9 mouse cellular contexts compared by ENCODE assay signal in the genomic region with DNA sequence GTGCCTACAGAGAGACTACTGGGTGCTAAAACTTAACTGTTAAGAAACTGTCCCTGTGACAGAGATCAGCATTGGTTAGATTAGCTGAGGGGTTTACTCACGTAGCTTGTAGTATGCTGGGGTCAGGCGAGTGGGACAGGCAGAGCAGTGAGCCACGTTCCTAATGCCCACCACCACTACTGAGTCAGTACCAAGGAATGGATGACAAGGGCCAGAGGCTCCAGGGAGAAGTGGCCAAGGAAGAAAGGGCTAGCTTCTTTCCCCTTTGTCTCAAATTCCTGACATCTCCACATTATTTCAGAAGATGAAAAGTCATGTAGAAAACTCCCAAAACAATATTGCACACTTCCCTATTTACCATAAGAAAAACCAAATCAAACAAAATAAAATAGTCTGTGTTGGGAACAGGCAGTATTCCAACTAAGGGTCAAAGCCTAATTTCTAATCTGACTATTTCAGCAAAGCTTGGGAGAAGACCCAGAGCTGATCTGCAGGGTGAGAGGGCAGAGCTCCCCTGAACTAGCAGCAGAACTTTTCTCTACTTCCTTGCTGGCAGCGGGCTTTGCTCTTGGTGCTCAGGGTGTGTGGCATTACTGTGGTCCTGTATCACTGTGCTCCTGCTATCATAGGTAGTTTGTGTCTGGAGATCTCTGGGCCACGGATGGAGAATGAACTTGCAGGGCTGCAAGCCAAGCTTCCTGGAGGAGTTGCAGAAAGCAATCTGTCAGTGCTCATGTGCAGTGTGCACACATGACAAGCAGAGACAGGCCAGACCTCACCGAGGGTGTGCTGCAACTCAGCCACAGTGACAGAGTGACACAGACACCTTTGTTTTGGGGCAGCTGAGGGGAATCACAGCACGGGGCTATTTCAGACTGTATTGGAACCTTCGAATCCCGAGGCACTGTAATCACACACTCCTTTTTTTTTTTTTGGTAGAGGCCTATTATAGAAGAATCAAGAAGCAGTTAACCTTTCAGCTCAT. TPM values are rescaled to one million over a fixed set of nuclear protein-coding genes. Genes with fewer than 3 reads are reported as not detected.
A peak's percentile ranks its signal among the peaks of the same experiment; 100 is the strongest.
DNase-seq lines count a peak whose midpoint lies in the region; ATAC-seq lines count a peak whose summit lies in the region.
"Had no signal": no experiment of that assay in that cellular context is flagged by ENCODE, and none has a peak within 500 bp of the region (broad histone marks: within the 10 kb centered on the region; RNA-seq: fewer than 3 reads in every experiment).

No protein-coding gene starts in this region.

- 45% methylated on average over 9 of the region's 9 CpGs for WGBS in hindbrain, embryonic 16.5 days
- 62% methylated on average over 9 of the region's 9 CpGs for WGBS in hindbrain, embryonic 11.5 days

- no peaks in the 10 kb centered on the region for H3K27me3 ChIP-seq in hindbrain, embryonic 16.5 days (replicated peaks; ENCODE audit: control insufficient read depth, insufficient read depth, low read length)
- H3K27me3 ChIP-seq in hindbrain, embryonic 11.5 days (ENCODE audit: control insufficient read depth, insufficient read depth, low read length), result no peaks in the 10 kb centered on the region
- H3K27me3 ChIP-seq: Patski had no signal

- H3K4me3 ChIP-seq in hindbrain, embryonic 16.5 days (ENCODE audit: low read length), result no peak overlapping the region
- H3K4me3 ChIP-seq in hindbrain, embryonic 11.5 days (ENCODE audit: low read depth, low read length), result no peak overlapping the region

- peaks cover 18% of the 10 kb centered on the region for H3K4me1 ChIP-seq in hindbrain, embryonic 16.5 days (ENCODE audit: control insufficient read depth, insufficient read depth, low read depth, low read length)
- H3K4me1 ChIP-seq in hindbrain, embryonic 11.5 days (replicated peaks; ENCODE audit: control insufficient read depth, insufficient read depth, low read length), result 0 out of 2 replicates have a peak, but pooled peaks cover 2% of the 10 kb centered on the region

- no peaks in the 10 kb centered on the region for H3K9me3 ChIP-seq in hindbrain, embryonic 16.5 days (ENCODE audit: control insufficient read depth, low read length)
- H3K9me3 ChIP-seq in hindbrain, embryonic 11.5 days (ENCODE audit: control insufficient read depth, low read length), result no peaks in the 10 kb centered on the region

- no peaks in the 10 kb centered on the region for H3K36me3 ChIP-seq in hindbrain, embryonic 16.5 days (ENCODE audit: control insufficient read depth, insufficient read depth, low read length)
- no peaks in the 10 kb centered on the region for H3K36me3 ChIP-seq in hindbrain, embryonic 11.5 days (ENCODE audit: control insufficient read depth, insufficient read depth, low read length)

- H3K9ac ChIP-seq in hindbrain, embryonic 16.5 days (ENCODE audit: low read depth, low read length), result no peak overlapping the region
- H3K9ac ChIP-seq in hindbrain, embryonic 11.5 days (ENCODE audit: low read depth, low read length), result no peak overlapping the region

- DNase-seq in hindbrain, embryonic 11.5 days (ENCODE audit: low spot score), result no peak
- peak; percentile 74 for DNase-seq in adipocyte (ENCODE audit: low spot score)
- peak; percentile 66 to 83 for DNase-seq in cerebellum, postnatal 10 days
- DNase-seq in heart, postnatal 10 days, result peak; percentile 71 to 73
- peak; percentile 65 for DNase-seq in retina, embryonic 14.5 days (ENCODE audit: low spot score)
- no peak for DNase-seq in urinary bladder, postnatal 36 days (ENCODE audit: low spot score in 2 of 2)
- no peak for DNase-seq in spleen, adult 12 weeks (ENCODE audit: low spot score)

- ATAC-seq in hindbrain, embryonic 16.5 days, result peak; percentile 52
- no peak for ATAC-seq in hindbrain, embryonic 11.5 days (ENCODE audit: low FRiP score)
- ATAC-seq: Patski had no signal

- H3K27ac ChIP-seq in hindbrain, embryonic 16.5 days (ENCODE audit: low read depth, low read length), result no peak overlapping the region
- H3K27ac ChIP-seq in hindbrain, embryonic 11.5 days (ENCODE audit: low read depth, low read length), result no peak overlapping the region

- H3K4me2 ChIP-seq in hindbrain, embryonic 16.5 days (ENCODE audit: low read length), result no peak overlapping the region
- H3K4me2 ChIP-seq in hindbrain, embryonic 11.5 days (replicated peaks; ENCODE audit: low read depth, low read length), result no peak overlapping the region

- intact Hi-C loops in heart, postnatal 10 days (cut with DNase I), result loop anchor here (5.0 kb wide), 1 partner anchor 126 kb away; no protein-coding TSS in a partner anchor

RNA-seq across cellular contexts. Expression of gene Fzd5, which starts 53.5 kb away (rescaled TPM):
- polyA plus RNA-seq in hindbrain, embryonic 16.5 days (2015; fragmentation: Nextera tagmentation; extraction: Ambion mirVana), result 0.21 and 0.27 TPM in 2 replicates
- 0.33 and 0.52 TPM in 2 replicates for polyA plus RNA-seq in hindbrain, embryonic 11.5 days (2014; fragmentation: Nextera tagmentation; extraction: Ambion mirVana)
- total RNA-seq in heart, postnatal 10 days (2021), result 1 to 10 TPM; 6.4 to 7.9 TPM

Comparison
In these comparisons a context has a peak if more than half of its experiments do, and no peak if none do; other contexts are left out.
1. DNase-seq: peak in adipocyte (single experiment), cerebellum, postnatal 10 days (2 of 2), heart, postnatal 10 days (2 of 2) and retina, embryonic 14.5 days (single experiment); none in hindbrain, embryonic 11.5 days (single experiment), urinary bladder, postnatal 36 days (0 of 2) and spleen, adult 12 weeks (single experiment).